Mouse (Mus musculus) limb, embryonic 15.5 days (tissue): ENCODE results near the gene Eif2b3. TPM values are rescaled to one million over a fixed set of nuclear protein-coding genes. Genes with fewer than 3 reads are reported as not detected.

Experiments used
- ATAC-seq: fragments of 200-750 bp; cut with Nextera tagmentation; 2 replicates; pipeline ENCODE4 v1.8.0; 2017; ENCODE audit warnings: low read depth, moderate TSS enrichment; ENCODE audit not compliant: insufficient number of reproducible peaks, low FRiP score, low TSS enrichment
- H3K27ac ChIP-seq: fragments of 300-500 bp; sonication (generic); 2 replicates; pipeline ENCODE4 v1.5.1; 2015; ENCODE audit warnings: moderate library complexity, mild to moderate bottlenecking, inconsistent platforms
- H3K27me3 ChIP-seq: fragments of 300-500 bp; sonication (generic); 2 replicates; pipeline ENCODE4 v1.6.1; 2015; ENCODE audit warnings: inconsistent platforms
- H3K36me3 ChIP-seq: fragments of 300-500 bp; sonication (generic); 2 replicates; pipeline ENCODE4 v1.6.1; 2015; ENCODE audit warnings: inconsistent platforms
- H3K4me1 ChIP-seq: fragments of 300-500 bp; sonication (generic); 2 replicates; pipeline ENCODE4 v1.6.1; 2015; ENCODE audit warnings: inconsistent platforms
- H3K4me2 ChIP-seq: fragments of 300-500 bp; sonication (generic); 2 replicates; pipeline ENCODE4 v1.6.1; 2015; ENCODE audit warnings: mild to moderate bottlenecking, inconsistent platforms
- H3K4me3 ChIP-seq: fragments of 300-500 bp; sonication (generic); 2 replicates; pipeline ENCODE4 v1.5.1; 2015; ENCODE audit warnings: mild to moderate bottlenecking, inconsistent platforms
- H3K9ac ChIP-seq: fragments of 300-500 bp; sonication (generic); 2 replicates; pipeline ENCODE4 v1.6.1; 2015; ENCODE audit warnings: inconsistent platforms
- H3K9me3 ChIP-seq: fragments of 300-500 bp; sonication (generic); 2 replicates; pipeline ENCODE4 v1.6.1; 2016; ENCODE audit warnings: inconsistent platforms
- WGBS: fragments of 180-500 bp; shearing (Covaris S2); methylation state at CpG from one replicate; pipeline ENCODE4 v1.1.7; 2015; 5-methylcytosine and 5-hydroxymethylcytosine counted together
- polyA plus RNA-seq: library from polyadenylated mRNA; unstranded; fragments of >200 nt; fragmentation: Nextera tagmentation; extraction: Ambion mirVana; gene quantifications from 2 replicates; pipeline ENCODE4 v1.2.1, GENCODE M21; 2015

The Eif2b3 gene
- polyA plus RNA-seq, 1 experiment from 2014 or later: 44.3 TPM

DNA sequence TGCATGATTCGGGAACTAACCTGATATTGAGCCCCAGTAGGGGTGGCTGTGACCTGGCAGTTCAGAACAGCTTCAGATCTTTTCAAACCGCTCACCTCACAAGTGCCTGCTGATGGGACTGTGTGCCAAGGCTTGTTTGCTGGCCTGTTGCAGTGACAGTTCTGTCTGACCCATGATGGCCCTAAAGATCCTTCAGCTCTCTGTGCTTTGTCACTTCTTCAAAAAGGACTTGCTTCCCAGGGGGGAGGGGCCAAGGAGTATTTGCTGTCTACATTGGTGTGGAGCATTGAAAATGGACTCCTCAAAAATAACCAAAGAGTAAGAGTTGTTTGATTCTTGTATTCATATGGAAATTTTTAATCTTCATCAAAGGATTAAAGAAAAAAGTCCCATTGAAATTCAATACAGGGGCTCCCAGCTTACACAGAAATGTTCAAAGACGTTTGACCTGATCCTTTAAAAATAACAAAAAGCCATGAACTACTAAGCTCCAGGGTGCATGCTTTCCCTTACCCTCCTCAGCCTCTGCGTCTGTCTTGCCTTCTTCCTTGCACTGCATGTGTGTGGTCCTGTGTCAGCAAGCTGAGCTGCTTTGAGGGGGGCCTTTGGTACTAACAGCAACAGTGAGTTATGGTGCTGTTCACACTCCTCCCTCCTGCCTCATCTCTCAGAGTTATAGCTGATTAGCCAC lies 43.6 kb downstream of the Eif2b3 start:
- no peak overlapping the region for H3K9ac ChIP-seq
- H3K4me1 ChIP-seq: no peaks in the 10 kb centered on the region
- H3K36me3 ChIP-seq: peaks cover 36% of the 10 kb centered on the region
- H3K9me3 ChIP-seq: no peaks in the 10 kb centered on the region
- 66% methylated on average over 4 of the region's 4 CpGs for WGBS
- no peak overlapping the region for H3K4me2 ChIP-seq
- H3K4me3 ChIP-seq: no peak overlapping the region
- ATAC-seq: no peak
- H3K27me3 ChIP-seq: no peaks in the 10 kb centered on the region
- no peak overlapping the region for H3K27ac ChIP-seq

DNA sequence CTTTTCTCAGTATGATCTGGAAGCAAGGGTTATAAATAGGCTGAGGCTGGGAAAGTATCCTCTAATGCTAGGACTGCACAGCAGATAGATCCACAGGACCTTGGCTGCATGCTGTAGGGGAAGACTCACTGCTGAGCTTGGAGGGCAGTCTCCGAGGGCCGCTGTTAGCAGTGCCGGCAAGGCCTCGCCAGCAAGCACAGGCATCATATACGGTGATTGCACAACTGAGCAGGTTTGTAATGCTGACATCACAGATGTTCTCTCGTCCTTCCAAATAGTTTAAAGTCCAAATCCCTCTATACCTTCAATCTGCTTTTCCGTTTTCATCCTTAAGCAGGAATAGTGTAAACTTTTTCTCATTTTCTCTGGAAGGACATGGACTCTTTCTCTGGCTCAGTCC lies 48.8 kb downstream of the Eif2b3 start:
- WGBS: 90% methylated on average over 7 of the region's 7 CpGs
- Histone ChIP-seq H3K9ac (no peak overlapping the region), H3K9me3 (no peaks in the 10 kb centered on the region), H3K4me1 (no peaks in the 10 kb centered on the region), H3K27ac (no peak overlapping the region), H3K27me3 (no peaks in the 10 kb centered on the region), H3K36me3 (peaks cover 68% of the 10 kb centered on the region), H3K4me2 (no peak overlapping the region), H3K4me3 (no peak overlapping the region)
- ATAC-seq: no peak

DNA sequence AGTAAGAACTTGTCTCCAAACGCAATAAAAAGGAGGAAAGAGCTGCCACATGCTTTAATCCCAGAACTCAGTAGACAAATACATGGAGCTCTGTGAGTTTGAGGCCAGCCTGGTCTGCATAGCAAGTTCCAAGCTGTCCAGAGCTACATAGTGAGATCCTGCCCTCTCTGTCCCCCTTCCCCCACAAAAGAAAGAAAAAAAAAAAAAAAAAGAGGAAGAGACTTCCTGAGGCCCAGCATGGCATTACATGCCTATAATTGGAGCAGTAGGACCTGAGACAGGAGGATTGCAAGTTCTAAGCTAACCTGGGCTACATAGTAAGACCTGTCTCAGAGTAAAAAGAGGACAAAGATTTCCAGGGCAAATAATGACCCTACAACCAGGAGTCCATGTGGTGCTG lies 50.4 kb downstream of the Eif2b3 start:
- WGBS: 92% methylated on average over 1 of the region's 1 CpGs
- H3K4me1 ChIP-seq: no peaks in the 10 kb centered on the region
- peaks cover 73% of the 10 kb centered on the region for H3K36me3 ChIP-seq
- no peak overlapping the region for H3K9ac ChIP-seq
- H3K27me3 ChIP-seq: no peaks in the 10 kb centered on the region
- no peaks in the 10 kb centered on the region for H3K9me3 ChIP-seq
- no peak overlapping the region for H3K4me2 ChIP-seq
- H3K4me3 ChIP-seq: no peak overlapping the region
- H3K27ac ChIP-seq: no peak overlapping the region
- no peak for ATAC-seq

DNA sequence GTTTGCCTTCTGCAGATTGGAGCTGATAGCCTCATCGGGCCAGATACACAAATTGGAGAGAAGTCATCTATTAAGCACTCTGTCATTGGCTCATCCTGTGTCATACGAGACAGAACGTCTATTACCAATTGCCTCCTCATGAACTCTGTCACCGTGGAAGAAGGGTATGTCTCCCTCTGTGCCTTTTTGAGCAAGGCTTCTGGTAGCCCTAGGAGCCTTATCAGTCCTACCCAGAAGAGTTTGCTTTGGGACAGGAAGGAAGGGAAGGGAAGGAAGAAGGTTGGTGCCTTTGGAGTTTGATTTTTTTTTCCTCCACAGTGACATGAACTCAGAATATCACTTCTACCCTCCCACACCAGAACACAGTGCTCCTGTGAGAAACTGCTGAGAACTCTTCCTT lies 51.4 kb downstream of the Eif2b3 start:
- Histone ChIP-seq H3K4me3 (no peak overlapping the region), H3K9me3 (no peaks in the 10 kb centered on the region), H3K36me3 (peaks cover 77% of the 10 kb centered on the region), H3K4me1 (no peaks in the 10 kb centered on the region), H3K27me3 (no peaks in the 10 kb centered on the region), H3K9ac (no peak overlapping the region), H3K4me2 (no peak overlapping the region), H3K27ac (no peak overlapping the region)
- WGBS: 89% methylated on average over 4 of the region's 4 CpGs
- ATAC-seq: no peak

DNA sequence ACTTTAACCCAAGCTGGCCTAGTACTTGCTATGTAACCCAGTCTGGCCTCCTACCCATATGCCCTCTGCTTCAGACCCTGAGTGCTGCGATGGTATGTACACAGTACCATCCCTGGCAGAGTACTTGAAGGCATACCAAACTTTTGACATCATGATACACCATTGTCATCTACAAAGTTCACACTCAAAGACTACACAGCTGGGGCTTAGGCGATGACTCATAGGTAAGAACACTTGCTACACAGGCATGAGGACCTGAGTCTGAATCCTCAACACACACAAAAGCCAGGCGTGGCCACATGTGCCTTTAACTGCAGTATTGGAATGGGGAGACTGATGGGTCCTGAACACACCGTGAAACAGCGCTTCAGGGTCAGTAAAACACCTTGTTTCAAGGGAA lies 52.0 kb downstream of the Eif2b3 start:
- H3K4me3 ChIP-seq: no peak overlapping the region
- ATAC-seq: no peak
- H3K9me3 ChIP-seq: no peaks in the 10 kb centered on the region
- H3K27ac ChIP-seq: no peak overlapping the region
- 90% methylated on average over 5 of the region's 5 CpGs for WGBS
- H3K9ac ChIP-seq: no peak overlapping the region
- H3K4me1 ChIP-seq: no peaks in the 10 kb centered on the region
- H3K36me3 ChIP-seq: peaks cover 77% of the 10 kb centered on the region
- H3K27me3 ChIP-seq: no peaks in the 10 kb centered on the region
- H3K4me2 ChIP-seq: no peak overlapping the region

DNA sequence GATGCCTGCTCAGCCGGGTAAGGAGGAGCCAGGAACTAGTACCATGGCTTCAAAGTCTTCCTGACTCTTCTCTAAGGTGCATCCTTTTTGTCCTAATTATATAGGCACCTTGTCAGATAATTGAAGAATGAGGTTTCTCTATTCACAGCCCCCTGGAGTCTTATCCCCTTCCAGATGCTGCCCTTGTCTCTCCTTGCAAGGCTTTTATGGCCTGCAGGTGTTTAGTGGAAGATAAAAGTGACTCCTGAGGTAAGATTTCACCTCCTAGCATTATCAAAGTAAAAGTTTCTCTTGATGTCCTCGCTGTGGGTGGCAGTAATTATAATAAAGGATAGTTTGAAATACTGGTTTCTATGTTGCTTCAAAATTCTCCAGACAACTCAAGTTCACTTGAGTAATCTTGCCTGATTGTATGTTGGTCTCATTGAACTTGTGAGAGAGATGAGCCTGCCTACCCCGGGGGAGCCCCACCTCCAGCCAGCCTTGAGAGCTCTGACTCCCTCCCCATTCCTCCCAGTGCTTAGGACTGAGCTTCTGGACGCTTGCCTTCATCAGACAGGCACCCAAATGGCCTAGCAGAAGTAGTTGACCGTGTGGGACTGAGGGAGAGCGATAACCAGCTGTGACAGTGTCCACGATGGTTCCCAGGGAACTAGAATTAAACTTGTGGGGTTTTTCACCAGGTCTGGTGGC lies 68.9 kb downstream of the Eif2b3 start:
- no peak for ATAC-seq
- Histone ChIP-seq H3K27ac (peak overlapping the region; percentile 40), H3K36me3 (peaks cover 27% of the 10 kb centered on the region), H3K9ac (no peak overlapping the region), H3K4me2 (no peak overlapping the region), H3K27me3 (no peaks in the 10 kb centered on the region), H3K4me3 (no peak overlapping the region), H3K9me3 (no peaks in the 10 kb centered on the region), H3K4me1 (no peaks in the 10 kb centered on the region)
- WGBS: 61% methylated on average over 7 of the region's 7 CpGs

DNA sequence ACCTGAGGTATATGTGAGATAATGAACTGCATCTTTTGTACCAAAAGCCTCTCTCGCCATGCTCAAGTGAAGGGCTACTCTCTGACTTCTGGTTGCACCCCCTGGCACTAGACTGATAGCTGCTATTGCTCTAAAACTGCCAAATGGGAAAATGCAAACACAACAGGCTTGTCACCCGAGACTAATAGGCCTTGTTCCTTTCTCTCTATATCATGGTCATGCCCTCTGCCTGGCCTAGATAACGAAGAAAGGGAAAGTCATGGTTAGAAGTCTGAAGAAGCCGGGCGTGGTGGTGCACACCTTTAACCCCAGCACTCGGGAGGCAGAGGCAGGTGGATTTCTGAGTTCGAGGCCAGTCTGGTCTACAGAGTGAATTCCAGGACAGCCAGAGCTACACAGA lies 71.4 kb downstream of the Eif2b3 start:
- no peak for ATAC-seq
- no peak overlapping the region for H3K4me3 ChIP-seq
- 81% methylated on average over 7 of the region's 7 CpGs for WGBS
- peaks cover 14% of the 10 kb centered on the region for H3K36me3 ChIP-seq
- H3K9me3 ChIP-seq: no peaks in the 10 kb centered on the region
- H3K27me3 ChIP-seq: no peaks in the 10 kb centered on the region
- H3K9ac ChIP-seq: no peak overlapping the region
- no peak overlapping the region for H3K27ac ChIP-seq
- H3K4me1 ChIP-seq: peaks cover 8% of the 10 kb centered on the region
- H3K4me2 ChIP-seq: no peak overlapping the region

DNA sequence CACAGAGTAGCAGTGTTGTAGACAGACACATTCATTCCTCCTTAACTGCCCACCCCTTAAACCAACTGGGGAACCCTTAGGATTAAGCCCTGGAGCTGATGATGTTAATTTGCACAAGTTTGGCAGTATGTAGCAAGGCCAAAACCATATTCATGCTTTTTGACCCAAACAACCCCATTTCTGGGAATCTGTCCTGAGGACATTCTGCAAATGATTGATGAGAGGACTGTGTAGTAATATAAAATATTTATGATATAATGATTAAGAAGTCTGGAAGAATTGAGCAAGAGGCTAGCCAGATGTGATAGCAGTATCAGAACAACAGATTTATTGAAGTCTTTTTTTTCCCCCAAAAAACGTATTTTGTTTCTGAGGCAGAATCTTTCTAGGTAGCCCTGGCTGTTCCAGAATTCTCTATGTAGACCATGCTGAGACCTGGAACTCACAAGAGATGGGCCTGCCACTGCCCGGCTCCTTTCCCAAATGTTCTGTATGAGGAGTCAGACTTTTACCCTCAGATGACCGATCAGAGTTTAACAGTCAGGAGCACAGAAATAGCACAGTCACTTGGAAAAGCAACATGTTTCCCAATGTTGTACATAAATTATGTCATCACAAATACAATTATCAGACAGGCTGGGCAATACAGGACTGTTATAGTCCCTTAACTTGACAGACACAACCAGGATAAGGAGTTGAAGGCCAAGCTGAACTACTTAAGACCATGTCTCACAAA lies 75.6 kb downstream of the Eif2b3 start:
- WGBS: 62% methylated on average over 3 of the region's 3 CpGs
- H3K4me2 ChIP-seq: no peak overlapping the region
- H3K36me3 ChIP-seq: no peaks in the 10 kb centered on the region
- no peak overlapping the region for H3K9ac ChIP-seq
- H3K27ac ChIP-seq: 0 out of 2 replicates have a peak overlapping the region, but pooled peaks have one; percentile 84
- H3K27me3 ChIP-seq: no peaks in the 10 kb centered on the region
- H3K4me3 ChIP-seq: no peak overlapping the region
- ATAC-seq: no peak
- peaks cover 36% of the 10 kb centered on the region for H3K4me1 ChIP-seq
- H3K9me3 ChIP-seq: no peaks in the 10 kb centered on the region

DNA sequence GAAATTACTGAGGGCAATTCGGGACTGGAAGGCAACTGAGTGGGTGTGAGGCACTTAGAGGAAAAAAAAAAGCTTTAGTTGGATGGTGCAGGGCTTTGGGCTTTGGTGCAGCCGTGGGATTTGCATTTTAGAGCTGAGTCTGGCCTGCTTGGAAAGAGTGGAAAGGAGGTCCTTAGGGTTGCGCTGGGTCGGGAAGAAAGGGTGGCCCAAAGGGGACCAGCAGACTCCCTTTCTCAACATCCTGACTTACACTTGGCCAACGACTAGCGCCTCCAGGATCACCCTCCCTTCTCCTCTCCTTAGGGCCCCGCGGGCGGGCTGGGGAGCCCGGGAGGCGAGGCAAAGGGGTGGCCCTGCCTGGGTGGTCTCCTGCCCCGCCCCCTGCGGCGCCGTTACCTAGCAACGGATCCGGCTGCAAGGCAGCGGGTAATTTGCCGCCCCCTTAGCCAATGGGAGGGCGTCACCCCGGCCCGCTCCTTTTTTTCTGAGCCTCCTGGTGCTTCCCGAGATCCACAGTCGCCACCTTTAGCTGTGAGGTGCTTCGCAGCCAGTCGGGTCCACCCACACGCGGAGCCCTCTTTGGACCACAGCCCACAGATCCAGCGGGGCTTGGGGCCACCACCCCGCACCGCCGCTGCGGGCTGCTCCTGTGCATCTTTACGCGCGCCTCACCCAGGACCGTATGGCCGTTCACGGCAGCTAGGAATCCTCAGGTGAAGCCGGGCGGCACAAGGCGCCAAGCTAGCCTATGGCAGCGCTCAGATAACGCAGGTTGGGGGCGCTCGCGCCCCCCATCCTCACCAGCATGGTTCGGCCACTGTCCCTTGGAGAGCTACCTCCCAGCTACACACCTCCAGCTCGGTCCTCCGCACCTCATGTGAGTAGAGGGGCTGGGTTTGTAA lies 76.6 kb downstream of the Eif2b3 start, which contains the start of gene Ptch2:
Gene Ptch2, plus strand, starts transcription at position 525 of the 902 bp plus-strand sequence.
- H3K4me2 ChIP-seq: peak within 1 kb of the TSS; percentile 95
- no peaks in the 10 kb centered on the region for H3K27me3 ChIP-seq
- H3K4me1 ChIP-seq: peaks cover 37% of the 10 kb centered on the region
- no peaks in the 10 kb centered on the region for H3K9me3 ChIP-seq
- H3K9ac ChIP-seq: peak within 1 kb of the TSS; percentile 60
- H3K36me3 ChIP-seq: peaks cover 3% of the 10 kb centered on the region; the same call in 1 of the 2 replicates
- ATAC-seq: peak; percentile 83
- peak within 1 kb of the TSS; percentile 65 for H3K4me3 ChIP-seq
- peak within 1 kb of the TSS; percentile 84 for H3K27ac ChIP-seq
- WGBS: 1% methylated on average over 50 of the region's 50 CpGs

DNA sequence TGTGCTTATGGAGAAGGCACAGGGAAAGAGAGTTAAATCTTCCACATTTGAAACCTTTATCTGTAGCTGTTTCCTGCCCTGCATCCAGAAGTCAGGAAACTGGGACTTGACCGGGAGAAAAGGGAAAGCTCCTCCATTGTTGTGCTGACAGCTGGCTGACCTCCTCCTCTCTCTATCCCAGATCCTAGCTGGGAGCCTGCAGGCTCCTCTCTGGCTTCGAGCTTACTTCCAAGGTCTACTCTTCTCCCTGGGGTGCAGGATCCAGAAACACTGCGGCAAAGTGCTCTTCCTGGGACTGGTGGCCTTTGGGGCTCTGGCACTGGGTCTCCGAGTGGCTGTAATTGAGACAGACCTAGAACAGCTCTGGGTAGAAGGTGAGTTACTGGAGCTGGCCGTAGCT lies 77.5 kb downstream of the Eif2b3 start:
- no peak for ATAC-seq
- Histone ChIP-seq H3K27ac (peak overlapping the region; percentile 84; the same call in 1 of the 2 replicates), H3K9me3 (no peaks in the 10 kb centered on the region), H3K4me3 (peak overlapping the region; percentile 65), H3K36me3 (peaks cover 3% of the 10 kb centered on the region; the same call in 1 of the 2 replicates), H3K4me1 (peaks cover 46% of the 10 kb centered on the region), H3K27me3 (no peaks in the 10 kb centered on the region), H3K9ac (peak overlapping the region; percentile 60), H3K4me2 (peak overlapping the region; percentile 95)
- 7% methylated on average over 5 of the region's 5 CpGs for WGBS
